Mouse (Mus musculus): ENCODE data around the gene Cdkn2b. TPM values are rescaled to one million over a fixed set of nuclear protein-coding genes. Genes with fewer than 3 reads are reported as not detected.

The Cdkn2b gene
- total and polyA plus RNA-seq, 3 experiments, result 1.9 to 2.5 TPM; not detected in 1

DNA sequence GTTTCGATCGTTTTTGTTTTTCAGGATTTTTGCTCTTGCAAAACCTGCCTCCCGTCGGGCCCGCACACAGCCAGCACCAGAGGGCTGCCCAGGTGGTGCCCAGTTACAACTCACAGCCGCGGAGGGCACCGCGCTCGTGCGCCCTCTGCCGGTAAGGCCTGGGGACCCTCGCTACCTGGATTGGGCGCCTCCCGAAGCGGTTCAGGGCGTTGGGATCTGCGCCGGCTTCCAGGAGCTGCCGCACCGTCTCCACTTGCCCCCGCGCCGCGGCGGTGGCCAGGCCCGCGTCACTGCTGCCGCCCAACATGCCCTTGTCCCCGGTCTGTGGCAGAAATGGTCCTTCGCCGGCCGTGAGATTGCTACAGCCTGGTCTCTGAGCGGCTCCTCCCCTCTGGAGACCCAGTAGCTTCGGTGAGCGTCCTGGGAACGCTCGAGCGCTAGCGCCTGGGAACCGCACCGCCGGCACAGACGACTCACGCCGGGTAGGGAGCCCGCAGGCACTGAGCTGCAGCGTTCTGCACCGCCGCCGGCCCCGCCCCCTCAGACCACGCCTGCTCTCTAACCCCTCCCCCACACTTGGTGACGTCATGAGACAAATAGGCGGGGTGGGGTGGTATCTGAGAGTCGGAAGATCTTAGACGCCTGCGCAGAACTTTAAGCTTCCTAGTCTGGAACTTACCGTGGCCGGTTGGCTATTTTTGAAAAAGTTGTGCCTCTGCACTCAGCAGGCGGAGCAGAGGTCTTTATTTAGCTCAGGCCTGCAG is at the start of gene Cdkn2b (continued):
- TF ChIP-seq CTCF (IDR thresholded peaks at IDR 0.05 in 2 of 3, conservative IDR thresholded peaks at IDR 0.05 in 1 of 3; ENCODE audit: control insufficient read depth in 1 of 3, insufficient read depth in 1 of 3, low read depth in 2 of 3, low read length in 3 of 3, poor library complexity in 1 of 3, severe bottlenecking in 1 of 3), result peak; percentile 66 to 97 (median 85)
- TF ChIP-seq MYC (IDR thresholded peaks at IDR 0.05; ENCODE audit: low read depth, low read length), result 0 out of 2 replicates have a peak, but pooled peaks have one; percentile 36
- TF ChIP-seq SMC3 (IDR thresholded peaks at IDR 0.05; ENCODE audit: low read depth, low read length), result peak; percentile 76
- TF ChIP-seq MAZ (IDR thresholded peaks at IDR 0.05; ENCODE audit: low read depth, low read length), result peak; percentile 87
- TF ChIP-seq POLR2AphosphoS5 (IDR thresholded peaks at IDR 0.05; ENCODE audit: borderline replicate concordance, low read depth, low read length), result no peak

DNA sequence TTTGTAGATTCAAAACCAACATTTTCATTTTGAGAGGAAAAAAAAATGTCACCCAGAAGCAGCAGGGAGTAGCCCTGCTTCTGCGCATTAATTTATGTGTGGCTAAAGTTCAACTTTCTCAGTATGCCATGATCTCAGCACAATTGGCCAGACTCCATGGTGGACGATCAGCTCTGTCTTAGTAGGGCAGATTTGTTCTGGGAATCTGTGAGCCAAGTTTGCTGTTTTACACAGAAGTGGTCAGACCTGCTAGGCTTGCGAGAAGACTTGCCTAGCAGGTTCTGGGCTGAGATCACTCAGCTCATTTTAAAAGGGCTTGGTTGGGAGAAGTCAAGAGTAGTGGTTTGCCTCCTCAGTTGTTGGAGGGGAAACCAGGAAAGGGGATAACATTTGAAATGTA is 49.5 kb upstream of the Cdkn2b start:
- DNase-seq (ENCODE audit: low read depth, low spot score), result no peak
- Histone ChIP-seq H3K27me3 (ENCODE audit: control insufficient read depth in 1 of 2, insufficient read depth in 2 of 2, low read length in 2 of 2) (no peaks in the 10 kb centered on the region), H3K9me3 (replicated peaks; ENCODE audit: insufficient read depth, low read length) (no peaks in the 10 kb centered on the region), H3K4me3 (ENCODE audit: control insufficient read depth in 1 of 2, insufficient read depth in 1 of 2, low read depth in 2 of 2, low read length in 2 of 2) (no peak overlapping the region), H3K4me1 (ENCODE audit: control insufficient read depth in 1 of 2, insufficient read depth in 2 of 2, low read length in 2 of 2) (peaks cover 13 to 14% of the 10 kb centered on the region in 2 experiments), H3K9ac (ENCODE audit: control insufficient read depth, low read depth, low read length, poor library complexity, severe bottlenecking) (no peak overlapping the region), H3K36me3 (ENCODE audit: control insufficient read depth in 1 of 2, insufficient read depth in 2 of 2, low read length in 2 of 2) (peaks cover 0 to 19% of the 10 kb centered on the region in 2 experiments; a peak in 2 of 4 replicates), H3K79me2 (ENCODE audit: control insufficient read depth, insufficient read depth, low read length, poor library complexity) (no peaks in the 10 kb centered on the region), H3K27ac (ENCODE audit: control insufficient read depth, low read depth, low read length) (no peak overlapping the region)
- TF ChIP-seq ZKSCAN1 (IDR thresholded peaks at IDR 0.05; ENCODE audit: low read depth, low read length) (no peak), UBTF (IDR thresholded peaks at IDR 0.05; ENCODE audit: borderline replicate concordance, insufficient read depth, low read depth, low read length) (no peak), POLR2AphosphoS5 (IDR thresholded peaks at IDR 0.05; ENCODE audit: borderline replicate concordance, low read depth, low read length) (no peak), USF2 (IDR thresholded peaks at IDR 0.05; ENCODE audit: borderline replicate concordance in 1 of 2, insufficient read depth in 1 of 2, low read depth in 1 of 2, low read length in 2 of 2) (no peak), RAD21 (IDR thresholded peaks at IDR 0.05; ENCODE audit: low read depth, low read length) (no peak), GATA1 (IDR thresholded peaks at IDR 0.05; ENCODE audit: low read depth, low read length) (no peak), CHD2 (IDR thresholded peaks at IDR 0.05; ENCODE audit: low read length) (no peak), HCFC1 (IDR thresholded peaks at IDR 0.05; ENCODE audit: low read depth, low read length) (no peak), MAFK (IDR thresholded peaks at IDR 0.05; ENCODE audit: borderline replicate concordance, low read depth, low read length) (no peak), POLR2AphosphoS2 (IDR thresholded peaks at IDR 0.05; ENCODE audit: low read length) (no peak), E2F4 (IDR thresholded peaks at IDR 0.05; ENCODE audit: borderline replicate concordance, low read depth, low read length) (no peak), TAL1 (IDR thresholded peaks at IDR 0.05; ENCODE audit: low read length) (no peak), USF1 (IDR thresholded peaks at IDR 0.05; ENCODE audit: low read depth, low read length) (no peak), BHLHE40 (IDR thresholded peaks at IDR 0.05; ENCODE audit: borderline replicate concordance, low read depth, low read length) (no peak), MEF2A (IDR thresholded peaks at IDR 0.05; ENCODE audit: extremely low read depth, insufficient replicate concordance, low read depth, low read length, poor library complexity, severe bottlenecking) (no peak), POLR2A (IDR thresholded peaks at IDR 0.05; ENCODE audit: control insufficient read depth in 1 of 2, insufficient read depth in 1 of 2, low read depth in 1 of 2, low read length in 2 of 2, poor library complexity in 1 of 2) (no peak), ELF1 (IDR thresholded peaks at IDR 0.05; ENCODE audit: low read depth, low read length) (no peak), ZMIZ1 (IDR thresholded peaks at IDR 0.05; ENCODE audit: low read depth, low read length) (no peak), JUND (IDR thresholded peaks at IDR 0.05; ENCODE audit: low read depth, low read length) (no peak), KAT2A (conservative IDR thresholded peaks at IDR 0.05; ENCODE audit: low read depth, low read length) (no peak)

Measured in MEL (cell line).